Mouse (Mus musculus): Measurements from ENCODE around the gene Foxo1. TPM values are rescaled to one million over a fixed set of nuclear protein-coding genes. Genes with fewer than 3 reads are reported as not detected.

The Foxo1 gene
- total RNA-seq (2022): 10 to 100 TPM; 21.2 to 23.6 (median 22.5) TPM

DNA sequence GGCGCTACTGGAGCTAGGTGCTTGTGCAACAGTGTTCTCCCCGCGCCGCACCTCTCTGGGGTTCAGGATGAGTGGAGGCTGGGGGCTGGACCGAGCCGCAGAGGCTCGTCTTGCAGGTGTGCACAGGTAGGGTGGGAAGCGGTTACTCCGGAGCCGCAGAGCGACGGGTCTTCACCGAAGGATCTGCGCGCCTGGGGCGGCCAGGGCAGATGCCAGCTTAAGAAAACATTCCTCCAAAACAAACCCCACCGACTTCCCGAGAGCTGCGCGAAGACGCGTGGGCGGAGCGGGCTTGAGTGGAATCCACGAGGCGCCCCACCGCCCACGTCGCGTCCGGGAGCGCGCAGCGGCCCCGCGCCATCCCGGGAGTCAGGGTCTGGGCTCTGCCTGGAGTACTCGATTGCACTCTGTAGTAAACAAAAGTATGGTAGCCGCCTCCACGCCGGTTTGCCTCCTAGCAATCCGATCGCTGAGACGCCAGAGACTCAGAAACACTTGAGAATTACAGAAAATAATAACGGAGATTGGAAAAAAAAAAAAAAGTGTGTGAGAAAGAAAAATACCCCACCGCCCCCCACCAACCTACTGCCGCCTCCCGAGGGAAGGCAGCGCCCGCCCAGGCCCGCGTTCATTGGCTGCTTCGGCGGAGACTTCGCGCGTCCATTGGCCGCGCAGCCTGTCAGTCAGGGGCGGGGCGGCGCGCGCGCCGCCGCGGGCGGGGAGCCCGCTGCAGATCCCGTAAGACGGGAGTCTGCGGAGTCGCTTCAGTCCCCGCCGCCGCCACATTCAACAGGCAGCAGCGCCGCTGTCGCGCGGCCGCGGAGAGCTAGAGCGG is at the start of gene Foxo1:
TSS of gene Foxo1 (plus strand) at position 685 of the 835 bp plus-strand sequence.
- peak; percentile 70 for DNase-seq

DNA sequence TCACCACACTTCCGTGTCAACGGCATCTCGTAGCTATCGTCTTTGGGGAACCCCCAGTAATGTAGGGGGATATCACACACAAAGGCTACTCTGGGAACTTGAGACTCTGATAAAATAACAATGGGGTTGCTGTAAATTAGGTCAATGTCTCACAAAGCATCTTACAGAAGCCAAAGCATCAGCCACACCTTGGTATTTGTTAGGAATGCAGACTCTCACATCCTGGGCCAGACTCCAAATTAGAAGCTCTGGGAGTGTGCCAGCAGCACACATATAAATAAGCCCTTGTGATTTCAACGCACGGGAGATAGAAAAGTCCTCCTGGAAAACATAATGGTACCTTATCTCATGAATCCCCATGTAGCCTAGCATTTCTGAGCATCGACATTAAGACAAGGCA is 49.3 kb upstream of the Foxo1 start:
- no peak for DNase-seq

DNA sequence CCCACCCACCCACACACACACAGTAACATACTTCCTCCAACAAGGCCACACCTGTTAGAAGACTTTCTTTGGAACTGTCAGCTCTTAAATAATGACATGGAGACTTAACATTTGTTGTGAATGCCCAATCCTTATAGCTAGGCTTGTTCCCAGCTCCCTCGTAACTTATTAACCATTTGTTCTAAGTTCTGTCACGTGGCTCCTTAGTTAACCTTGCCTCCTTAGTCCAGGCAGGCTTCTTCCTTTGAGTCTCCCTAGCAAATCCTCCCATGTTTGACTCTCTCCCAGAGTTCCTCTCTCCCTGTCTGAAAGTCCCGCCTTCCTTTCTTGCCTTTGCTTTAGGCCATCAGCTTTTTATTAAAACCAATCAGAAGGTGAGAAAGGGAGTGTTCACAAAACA is 47.1 kb upstream of the Foxo1 start:
- no peak for DNase-seq

DNA sequence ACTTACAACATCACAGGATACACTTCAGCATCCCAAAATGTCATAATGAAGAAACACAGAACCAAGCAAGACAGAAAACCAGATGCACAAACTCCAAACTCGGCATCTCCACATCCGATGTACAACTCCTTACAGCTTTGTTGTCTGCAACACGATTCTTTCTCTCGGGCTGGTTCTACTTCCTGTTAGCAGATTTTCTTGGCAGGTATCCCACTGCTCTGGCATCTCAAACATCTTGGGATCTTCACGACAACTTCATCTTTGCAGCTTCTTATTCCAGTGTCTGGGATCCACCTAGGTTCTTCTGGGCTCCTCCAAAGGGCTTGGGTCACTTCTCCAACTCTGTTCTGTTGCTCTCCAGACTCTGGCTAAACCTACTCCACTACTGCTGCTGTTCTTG is 46.2 kb upstream of the Foxo1 start:
- no peak for DNase-seq

DNA sequence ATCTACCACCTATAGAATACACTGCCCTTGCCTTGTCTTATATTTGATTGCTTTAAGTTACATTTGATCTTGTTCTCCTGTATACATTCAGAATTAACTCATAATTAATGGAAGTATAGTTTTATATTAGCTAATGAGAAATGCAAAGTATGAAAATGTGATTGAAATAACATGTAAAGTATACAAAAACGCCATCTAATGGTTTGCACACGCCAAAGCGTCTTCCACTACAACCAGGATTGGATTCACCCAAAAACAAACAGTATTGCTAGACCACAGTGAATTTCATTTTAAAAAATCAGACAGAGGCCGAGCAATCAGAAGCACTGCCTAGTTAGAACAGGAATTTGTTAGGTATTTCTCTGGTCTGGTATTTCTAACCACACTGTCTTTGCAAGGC is 31.6 kb upstream of the Foxo1 start:
- DNase-seq: no peak

DNA sequence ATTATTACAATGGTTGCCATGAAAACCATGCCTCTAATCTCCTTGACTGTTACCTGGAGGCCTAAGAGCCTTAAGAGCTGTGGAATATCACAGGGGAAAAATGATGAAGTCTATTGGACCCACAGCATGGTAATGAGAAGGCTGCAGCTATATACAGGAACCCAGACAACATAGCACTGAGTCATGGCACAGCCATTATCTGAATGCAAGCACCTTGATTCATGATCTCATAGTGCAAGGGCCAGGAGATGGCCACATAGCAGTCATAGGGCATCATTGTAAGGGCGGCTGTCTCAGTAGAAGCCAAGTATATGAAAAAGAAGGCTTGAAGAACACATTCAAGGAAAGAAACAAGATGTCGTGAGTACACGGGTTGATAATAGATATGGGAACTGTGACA is 31.0 kb upstream of the Foxo1 start:
- no peak for DNase-seq

DNA sequence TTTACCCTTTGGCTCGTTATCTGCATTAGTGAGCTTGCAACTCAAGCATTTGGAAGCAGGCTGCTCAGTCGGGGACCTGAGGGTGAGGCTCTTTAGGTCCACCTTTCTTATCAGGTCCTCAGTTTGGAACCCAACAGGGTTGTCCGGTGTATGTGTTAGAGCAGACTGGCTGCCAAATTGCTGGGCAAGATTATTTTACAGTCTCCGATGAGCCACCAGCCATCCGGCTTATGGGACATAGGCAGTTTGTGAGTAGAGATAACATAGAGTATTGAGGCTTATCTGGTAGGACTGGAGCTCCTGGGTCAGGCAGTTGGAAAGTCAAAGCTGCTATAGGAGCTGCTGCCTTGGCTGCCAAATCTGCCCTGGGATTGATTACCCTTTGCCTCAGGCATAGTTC is 27.1 kb upstream of the Foxo1 start:
- no peak for DNase-seq

DNA sequence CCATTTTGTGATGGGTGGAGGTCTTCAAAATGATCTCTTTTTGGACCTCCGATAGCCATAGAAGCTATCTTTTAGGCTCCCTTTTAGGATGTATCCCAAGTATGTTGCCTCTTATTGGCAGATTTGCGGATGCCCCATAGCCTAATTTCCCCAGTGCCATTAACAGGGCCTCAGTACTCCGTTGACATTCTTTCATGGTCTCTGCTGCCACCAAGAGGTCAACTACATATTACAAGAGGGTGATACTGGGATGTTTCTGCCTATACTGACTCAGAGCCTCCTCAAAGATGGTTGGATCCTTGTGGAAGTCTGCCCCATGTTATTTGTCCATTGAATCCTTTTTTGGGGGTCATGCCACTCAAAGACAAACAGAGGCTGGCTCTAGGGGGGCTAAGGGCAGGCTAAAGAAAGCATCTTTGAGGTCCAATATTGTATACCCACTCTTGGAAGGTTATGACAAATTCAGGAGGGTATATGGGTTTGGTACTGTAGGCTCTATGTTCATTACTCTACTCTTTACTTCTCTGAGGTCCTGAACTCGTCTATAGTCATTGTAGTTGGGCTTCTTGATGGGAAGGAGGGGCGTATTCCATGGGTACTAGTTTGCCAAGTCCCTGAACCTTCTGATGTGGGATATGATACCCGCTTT is 25.6 kb upstream of the Foxo1 start:
- peak; percentile 46 for DNase-seq

DNA sequence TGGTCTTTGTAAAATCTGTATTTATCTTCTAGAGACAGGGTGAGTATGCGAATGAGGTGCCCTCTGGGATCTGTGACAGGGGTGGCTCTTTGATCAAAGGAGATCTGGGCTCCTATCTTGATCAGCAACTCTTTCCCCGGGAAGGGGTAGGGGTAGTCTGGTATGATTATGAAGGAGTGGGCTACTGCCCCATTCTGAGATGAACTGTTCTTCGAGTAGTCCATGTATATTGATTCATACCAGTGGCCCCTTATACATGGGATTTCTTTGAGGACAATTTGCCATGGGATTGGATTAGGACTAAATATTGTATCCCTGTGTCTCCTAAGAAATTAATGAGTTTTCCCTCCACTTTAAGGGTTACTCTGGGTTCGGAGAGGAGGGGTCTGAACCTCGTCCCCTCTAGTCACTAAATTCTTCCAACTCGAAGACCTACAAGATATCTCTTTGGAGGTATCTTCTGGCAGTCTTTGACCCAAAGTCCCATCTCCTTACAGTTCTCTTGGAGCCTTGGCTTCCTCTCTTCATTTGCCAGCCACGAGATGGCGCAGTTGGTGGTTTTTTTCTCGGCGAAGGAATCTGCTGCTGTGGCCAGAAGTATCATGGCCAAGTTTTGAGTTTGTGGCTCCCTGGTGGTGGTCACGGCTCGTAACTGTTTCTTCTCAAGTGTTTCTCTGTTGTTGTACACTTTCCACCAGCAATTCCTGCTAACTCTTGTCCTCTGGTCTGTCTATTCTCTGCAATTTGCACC is 24.7 kb upstream of the Foxo1 start:
- DNase-seq: no peak

DNA sequence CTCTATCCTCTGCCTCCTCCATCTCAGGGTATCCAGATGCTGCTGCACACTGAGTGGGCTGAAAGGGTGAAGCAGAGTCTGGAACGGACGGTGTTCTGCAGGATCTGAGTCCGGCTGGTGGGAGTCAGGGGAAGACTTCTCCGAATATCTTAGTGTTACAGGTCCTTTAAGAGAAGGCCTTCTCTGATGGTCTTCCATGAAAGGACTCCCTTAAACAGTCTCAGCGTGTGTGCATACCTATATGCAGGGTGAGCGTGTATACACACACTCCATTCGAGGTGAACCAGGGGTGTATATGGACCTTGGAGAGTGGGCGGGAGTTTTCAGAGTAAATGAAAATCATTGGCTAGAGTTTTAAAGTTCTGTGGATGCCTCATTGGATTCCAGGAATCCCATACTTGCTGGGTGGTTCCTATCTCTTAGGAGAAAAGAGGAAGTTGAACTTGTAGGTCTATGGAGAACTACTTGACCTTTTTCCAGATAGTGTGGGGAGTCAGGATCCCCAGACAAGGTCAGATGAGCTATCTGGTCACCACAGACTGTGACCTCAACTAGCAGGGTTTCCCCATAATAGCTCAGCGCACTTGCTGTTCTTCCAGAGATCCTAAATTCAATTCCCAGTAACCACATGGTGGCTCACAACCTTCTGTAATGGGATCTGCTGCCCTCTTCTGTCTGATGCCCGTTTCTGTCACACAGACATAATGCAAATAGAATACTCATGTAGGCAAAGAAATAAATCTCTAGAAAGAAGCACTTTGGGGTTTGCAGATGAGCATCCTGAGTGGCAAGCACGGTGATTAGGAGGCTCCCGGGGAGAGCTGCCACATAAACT is 21.9 kb upstream of the Foxo1 start:
- DNase-seq: no peak

DNA sequence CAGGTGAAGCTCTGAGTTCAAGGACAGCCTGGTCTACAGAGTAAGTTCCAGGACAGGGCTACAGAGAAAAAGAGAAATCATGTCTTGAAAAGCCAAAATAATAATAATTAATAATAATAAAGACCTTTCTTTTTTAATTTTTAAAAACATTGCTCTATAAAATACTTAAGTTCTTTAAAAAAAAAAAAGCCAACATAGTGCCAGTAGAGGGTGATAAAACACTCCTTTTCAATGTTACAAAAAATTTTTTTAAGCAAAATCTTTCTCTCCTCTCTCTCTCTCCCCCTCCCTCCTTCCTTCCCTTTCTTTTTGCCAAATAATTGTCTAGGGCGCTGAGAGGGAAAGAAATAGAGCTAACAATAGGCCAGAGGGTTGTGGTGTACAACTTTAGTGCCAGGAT is 17.0 kb upstream of the Foxo1 start:
- no peak for DNase-seq

DNA sequence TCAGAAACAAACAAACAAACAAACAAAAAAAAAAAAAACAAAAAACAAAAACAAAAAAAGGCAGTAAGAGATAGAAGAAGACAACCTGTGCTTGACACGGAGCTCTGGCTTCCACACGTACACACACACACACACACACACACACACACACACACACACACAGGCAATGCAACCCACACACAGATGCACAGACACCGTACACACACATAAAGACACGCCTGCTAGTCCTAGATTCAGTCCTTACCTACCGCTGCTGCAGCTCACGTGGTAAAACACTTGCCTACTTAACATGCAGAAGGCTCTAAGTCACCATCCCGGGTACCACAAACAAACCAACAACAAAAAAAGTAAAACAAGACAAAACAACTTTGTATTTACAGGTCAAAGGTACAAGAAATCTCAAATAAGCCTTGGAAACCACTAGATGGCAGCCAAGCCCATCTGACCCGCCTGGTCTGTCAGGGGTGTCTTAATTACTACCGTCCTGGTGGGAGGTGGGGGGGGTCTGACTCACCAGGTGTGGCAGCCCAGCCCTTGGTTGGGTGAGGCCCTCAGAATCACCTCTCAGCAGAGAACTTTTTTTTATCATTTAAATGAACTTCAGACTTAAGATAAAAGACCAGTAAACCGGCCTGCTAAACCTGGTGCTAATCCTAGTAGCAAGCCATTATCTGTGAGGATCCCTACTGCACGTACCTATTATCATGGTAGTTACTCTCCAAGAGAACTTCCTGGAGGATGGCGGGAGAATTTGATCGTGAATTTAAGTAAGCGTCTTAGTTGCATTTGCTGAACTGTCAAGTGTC is 14.3 kb upstream of the Foxo1 start:
- DNase-seq: no peak

DNA sequence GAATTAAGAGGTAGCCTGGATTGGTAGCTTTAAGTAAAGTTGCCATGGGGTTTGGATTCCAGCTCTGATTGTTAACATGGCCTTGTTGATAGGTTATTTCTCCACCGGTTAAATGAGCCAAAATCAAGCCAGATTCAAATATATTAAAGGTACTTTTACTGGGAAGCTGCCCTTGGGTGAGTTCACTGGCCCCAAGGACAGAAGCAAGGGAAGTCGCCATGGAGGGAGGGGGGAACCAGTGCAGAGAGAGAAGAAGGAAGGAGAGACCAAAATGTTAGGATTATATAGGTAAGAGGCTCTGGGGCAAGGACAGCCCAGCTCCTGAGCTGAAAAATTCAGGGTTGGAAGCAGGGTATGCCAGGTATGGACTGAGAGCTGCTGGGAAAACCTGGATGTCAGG is 13.6 kb upstream of the Foxo1 start:
- DNase-seq: no peak

DNA sequence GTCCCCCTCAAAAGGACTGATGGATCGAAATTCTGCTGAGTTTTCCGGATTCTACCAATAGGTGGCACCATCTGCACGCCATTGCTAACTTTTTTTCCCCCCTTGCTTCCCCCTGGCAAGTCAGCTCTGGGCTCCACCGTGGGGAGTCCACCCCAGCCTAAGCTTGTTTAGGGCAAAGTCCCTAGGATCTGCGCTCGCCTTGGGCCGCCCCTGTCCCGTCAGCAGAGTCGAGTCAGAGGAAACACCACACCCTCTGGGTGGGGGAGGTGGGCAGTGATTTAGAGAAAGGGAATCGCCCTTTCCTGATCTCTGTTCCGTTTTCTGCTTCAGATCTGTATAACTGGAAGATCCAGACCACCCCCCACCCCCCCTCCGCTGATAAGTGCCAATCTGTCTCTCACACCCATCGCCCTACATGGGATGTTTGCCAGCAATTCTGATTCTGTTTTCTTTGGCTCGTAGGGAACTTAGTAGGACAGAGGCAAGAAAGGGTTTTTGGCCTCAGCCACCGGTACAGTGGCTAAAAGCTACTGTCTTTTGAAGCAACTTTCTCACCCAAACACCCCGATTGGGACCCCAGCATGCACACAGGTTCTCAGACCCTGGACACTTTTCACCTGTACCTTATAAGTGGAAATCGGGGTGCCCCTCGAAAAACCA is 10.2 kb upstream of the Foxo1 start:
- no peak for DNase-seq

DNA sequence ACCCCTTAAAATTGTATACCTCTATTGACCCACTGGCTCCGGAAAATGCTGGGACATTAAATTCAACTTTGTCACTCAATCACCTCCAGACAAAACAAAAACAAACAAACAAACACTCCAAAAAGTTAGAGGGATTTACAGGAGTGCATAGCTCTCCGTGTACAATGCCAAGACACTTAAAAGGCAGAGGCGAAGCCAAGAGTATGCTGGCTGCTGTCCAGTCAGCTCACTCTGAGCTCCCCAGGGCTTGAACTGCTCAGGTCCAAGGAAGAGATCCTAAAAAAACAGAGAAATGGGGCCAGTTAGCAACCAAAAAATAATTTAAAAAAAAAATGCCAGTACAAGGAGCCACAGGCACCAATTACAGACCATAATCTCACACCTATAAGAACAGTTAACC is 9.6 kb upstream of the Foxo1 start:
- no peak for DNase-seq

DNA sequence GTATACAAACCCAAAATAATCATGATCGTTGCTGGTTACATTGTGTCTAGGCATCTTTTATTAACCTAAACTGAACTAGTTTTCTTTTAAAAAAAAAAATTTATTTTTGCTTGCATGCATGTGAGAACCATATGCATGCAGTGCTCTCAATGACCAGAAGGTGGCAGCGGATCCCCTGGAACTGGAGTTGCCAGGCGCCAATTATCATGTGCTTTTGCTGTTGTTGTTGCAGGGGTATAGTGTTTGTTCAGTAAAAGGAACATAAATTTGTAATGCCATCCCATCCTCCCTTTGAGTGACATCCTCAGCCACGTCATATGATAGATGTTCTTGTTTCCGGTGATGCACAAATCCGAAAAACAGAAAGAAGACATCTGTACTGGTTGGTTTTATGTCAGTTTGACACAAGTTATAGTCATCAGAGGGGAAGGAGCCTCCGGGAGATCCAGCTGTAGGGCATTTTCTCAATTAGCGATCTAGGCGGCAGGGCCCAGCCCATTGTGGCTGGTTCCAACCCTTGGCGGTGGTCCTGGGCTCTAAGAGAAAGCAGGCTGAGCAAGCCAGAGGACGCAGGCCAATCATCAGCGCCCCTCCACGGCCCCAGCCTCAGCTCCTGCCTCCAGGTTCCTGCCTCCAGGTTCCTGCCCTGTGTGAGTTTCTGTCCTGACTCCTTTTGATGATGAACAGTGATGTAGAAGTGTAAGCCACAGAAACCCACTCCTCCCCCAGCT is 5.5 kb upstream of the Foxo1 start:
- DNase-seq: peak; percentile 41

DNA sequence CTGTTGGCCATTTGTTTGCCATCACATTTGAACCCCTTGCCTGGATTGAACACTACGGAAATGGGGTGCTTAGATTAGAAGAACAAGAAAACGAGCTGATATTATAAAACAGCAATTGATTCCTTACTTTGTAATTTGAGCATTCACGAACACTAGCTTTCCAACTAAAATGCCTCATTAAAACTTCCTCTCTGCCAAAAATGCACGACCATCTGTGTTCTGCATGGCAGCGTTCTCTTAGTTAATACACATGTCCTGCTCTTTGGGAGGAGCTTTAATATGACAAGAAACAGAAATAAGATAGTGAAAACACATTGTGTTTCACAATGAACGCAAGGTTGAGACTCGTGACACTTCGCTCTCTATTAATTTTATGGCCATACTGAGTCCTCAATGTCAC is 3.8 kb upstream of the Foxo1 start:
- DNase-seq: no peak

DNA sequence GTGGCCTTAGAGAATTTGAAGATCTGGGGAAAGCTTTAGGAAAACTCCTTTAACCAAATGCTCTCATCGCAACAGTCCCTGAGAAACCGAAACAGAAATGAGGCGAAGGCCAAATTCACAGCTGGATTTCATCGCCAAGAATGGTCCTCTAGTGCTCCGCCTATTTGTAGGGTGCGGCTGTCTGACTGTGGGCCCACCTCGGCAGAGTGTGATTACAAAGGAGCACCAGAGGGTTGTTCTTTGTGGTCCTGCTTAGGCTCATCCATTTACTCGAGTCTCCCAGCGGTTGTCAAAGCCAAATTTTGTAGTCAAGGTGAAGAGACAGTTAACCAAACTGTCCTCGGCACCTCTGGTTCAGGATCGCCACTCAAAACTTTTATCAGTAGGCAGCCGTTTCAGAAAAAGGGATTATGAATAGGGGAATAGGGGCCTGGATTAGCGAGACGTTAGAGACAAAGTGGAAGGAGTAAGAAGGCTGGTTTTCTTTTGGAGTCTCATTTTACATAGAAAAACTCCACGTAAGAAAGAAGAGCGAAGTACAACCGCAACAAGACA is 1.5 kb upstream of the Foxo1 start:
- no peak for DNase-seq

DNA sequence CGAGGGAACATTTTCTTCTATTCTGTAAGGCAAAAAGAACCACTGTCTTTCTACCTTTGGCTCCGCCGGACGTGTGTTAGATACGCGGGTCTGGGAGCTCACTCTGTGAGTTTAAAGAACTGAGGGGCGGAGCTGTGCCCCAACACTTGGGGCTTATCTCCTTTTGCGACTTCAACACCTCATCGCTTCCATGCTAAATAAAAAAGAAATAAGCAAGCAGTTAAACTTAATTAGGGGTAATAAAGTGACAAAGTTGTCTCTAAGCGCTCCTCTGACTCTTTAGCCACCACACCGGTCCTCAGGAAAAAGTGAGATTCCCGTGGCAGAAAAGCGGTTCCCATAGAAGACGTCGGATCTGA is 864 bp upstream of the Foxo1 start:
- no peak for DNase-seq

DNA sequence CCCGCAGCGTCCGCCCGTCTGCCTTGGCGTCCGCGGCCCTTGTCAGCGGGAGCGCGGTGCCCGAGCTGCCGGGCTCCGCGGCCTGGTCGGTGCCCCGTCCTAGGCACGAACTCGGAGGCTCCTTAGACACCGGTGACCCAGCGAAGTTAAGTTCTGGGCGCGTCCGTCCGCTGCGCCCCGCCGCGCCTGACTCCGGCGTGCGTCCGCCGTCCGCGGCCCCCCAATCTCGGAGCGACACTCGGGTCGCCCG is 276 bp downstream of the Foxo1 start:
- DNase-seq: no peak
